ENCODE assay signal across 8 mouse cellular contexts in the genomic region with DNA sequence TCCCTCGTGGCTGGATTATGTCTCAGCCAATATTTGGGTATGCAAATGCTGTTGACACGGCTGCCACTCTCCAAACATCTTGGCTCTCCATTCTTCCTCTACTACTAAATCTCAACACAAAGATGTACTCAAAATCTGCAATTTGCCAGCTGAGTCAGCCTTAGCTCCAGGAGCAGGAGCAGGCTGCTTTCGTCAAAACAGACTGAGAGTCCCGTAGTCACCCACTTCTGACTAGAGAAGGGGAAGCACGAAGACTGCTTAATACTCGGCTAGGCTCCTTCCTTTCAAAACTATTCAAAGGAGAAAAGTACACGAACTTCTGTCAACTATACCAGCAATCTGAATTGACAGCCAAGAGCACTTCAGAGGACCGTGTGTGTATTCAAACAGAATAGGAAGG. TPM values are rescaled to one million over a fixed set of nuclear protein-coding genes. Genes with fewer than 3 reads are reported as not detected.
DNase-seq lines count a peak whose midpoint lies in the region; ATAC-seq lines count a peak whose summit lies in the region.

No protein-coding gene starts in this region.

- H3K9ac ChIP-seq in forebrain, embryonic 13.5 days, result peak overlapping the region; percentile 94
- peak overlapping the region; percentile 91; the same call in 1 of the 2 replicates for H3K9ac ChIP-seq in liver, embryonic 13.5 days

- peaks cover 48% of the 10 kb centered on the region for H3K4me1 ChIP-seq in forebrain, embryonic 13.5 days
- H3K4me1 ChIP-seq in liver, embryonic 13.5 days (replicated peaks), result peaks cover 68% of the 10 kb centered on the region

- peak; percentile 65 to 79 for DNase-seq in lung, adult 18-20 months
- DNase-seq in lung, postnatal 14 days, result no peak
- DNase-seq in liver, embryonic 13.5 days, result no peak
- peak; percentile 47 for DNase-seq in splenic B cell, adult 2 months (ENCODE audit: low read depth, low spot score)
- DNase-seq in urinary bladder, postnatal 36 days (ENCODE audit: low spot score in 2 of 2), result no peak
- no peak for DNase-seq in layer of hippocampus, postnatal 36 days

- peak overlapping the region; percentile 81 for H3K4me2 ChIP-seq in forebrain, embryonic 13.5 days
- peak overlapping the region; percentile 99 for H3K4me2 ChIP-seq in liver, embryonic 13.5 days

- H3K27me3 ChIP-seq in forebrain, embryonic 13.5 days, result no peaks in the 10 kb centered on the region
- H3K27me3 ChIP-seq in liver, embryonic 13.5 days, result peaks cover 18% of the 10 kb centered on the region
- no peaks in the 10 kb centered on the region for H3K27me3 ChIP-seq in splenic B cell, adult 2 months (ENCODE audit: control insufficient read depth, insufficient read depth, low read length, poor library complexity, severe bottlenecking)

- no peaks in the 10 kb centered on the region for H3K36me3 ChIP-seq in forebrain, embryonic 13.5 days (ENCODE audit: poor library complexity, severe bottlenecking)
- no peaks in the 10 kb centered on the region for H3K36me3 ChIP-seq in liver, embryonic 13.5 days
- H3K36me3 ChIP-seq in splenic B cell, adult 2 months (ENCODE audit: control insufficient read depth, insufficient read depth, low read length, poor library complexity, severe bottlenecking), result no peaks in the 10 kb centered on the region

- whole genome bisulfite sequencing in forebrain, embryonic 13.5 days, result 12% methylated on average over 8 of the region's 8 CpGs
- 29% methylated on average over 8 of the region's 8 CpGs for WGBS in liver, embryonic 13.5 days (ENCODE audit: insufficient replicate concordance)

- ATAC-seq in forebrain, embryonic 13.5 days, result peak; percentile 9; the same call in 1 of the 2 replicates
- no peak for ATAC-seq in liver, embryonic 13.5 days (ENCODE audit: low read depth)
- ATAC-seq in activated CD4-positive, CD25-positive, alpha-beta regulatory T cell, adult 4 months, result no peak

- peak overlapping the region; percentile 27; the same call in 1 of the 2 replicates for H3K27ac ChIP-seq in forebrain, embryonic 13.5 days
- no peak overlapping the region for H3K27ac ChIP-seq in liver, embryonic 13.5 days

- peak overlapping the region; percentile 92 for H3K4me3 ChIP-seq in forebrain, embryonic 13.5 days
- H3K4me3 ChIP-seq in liver, embryonic 13.5 days (replicated peaks), result peak overlapping the region; percentile 92

- no peaks in the 10 kb centered on the region for H3K9me3 ChIP-seq in forebrain, embryonic 13.5 days (replicated peaks)
- no peaks in the 10 kb centered on the region for H3K9me3 ChIP-seq in liver, embryonic 13.5 days (replicated peaks)

RNA-seq across cellular contexts. Expression of a gene that starts 2.1 kb away (rescaled TPM):
- 28.4 and 30.5 TPM in 2 replicates for polyA plus RNA-seq in forebrain, embryonic 13.5 days (2015; fragmentation: Nextera tagmentation; extraction: Ambion mirVana)
- 12.0 and 12.3 TPM in 2 replicates for polyA plus RNA-seq in liver, embryonic 13.5 days (2015; fragmentation: Nextera tagmentation; extraction: Ambion mirVana)
- polyA plus RNA-seq in activated CD4-positive, CD25-positive, alpha-beta regulatory T cell, adult 4 months (2017; shearing (Covaris generic)), result 10 to 100 TPM; 11.5 to 11.9 TPM
- 10 to 100 TPM; 26.6 to 32.4 TPM for total RNA-seq in layer of hippocampus, postnatal 36 days (2021)

RNA-seq across cellular contexts. Expression of a gene that starts 42.6 kb away (rescaled TPM):
- polyA plus RNA-seq in forebrain, embryonic 13.5 days (2015; fragmentation: Nextera tagmentation; extraction: Ambion mirVana), result 16.7 and 18.9 TPM in 2 replicates
- 16.9 and 19.8 TPM in 2 replicates for polyA plus RNA-seq in liver, embryonic 13.5 days (2015; fragmentation: Nextera tagmentation; extraction: Ambion mirVana)
- under 1 TPM in 1 of 2 experiments, not detected in 1; 0.41 TPM for polyA plus RNA-seq in activated CD4-positive, CD25-positive, alpha-beta regulatory T cell, adult 4 months (2017; shearing (Covaris generic))
- total RNA-seq in layer of hippocampus, postnatal 36 days (2021), result 10 to 100 TPM; 19.6 to 19.9 TPM

RNA-seq across cellular contexts. Expression of a gene that starts 57.4 kb away (rescaled TPM):
- 55.0 and 60.6 TPM in 2 replicates for polyA plus RNA-seq in forebrain, embryonic 13.5 days (2015; fragmentation: Nextera tagmentation; extraction: Ambion mirVana)
- 32.3 and 34.4 TPM in 2 replicates for polyA plus RNA-seq in liver, embryonic 13.5 days (2015; fragmentation: Nextera tagmentation; extraction: Ambion mirVana)
- 10 to 100 TPM; 52.5 to 58.8 TPM for polyA plus RNA-seq in activated CD4-positive, CD25-positive, alpha-beta regulatory T cell, adult 4 months (2017; shearing (Covaris generic))
- total RNA-seq in layer of hippocampus, postnatal 36 days (2021), result 10 to 100 TPM; 36.6 to 41.2 TPM

Comparison
In these comparisons a context has a peak if more than half of its experiments do, and no peak if none do; other contexts are left out.
1. DNase-seq: peak in lung, adult 18-20 months (2 of 2) and splenic B cell, adult 2 months (single experiment); none in lung, postnatal 14 days (single experiment), liver, embryonic 13.5 days (single experiment), urinary bladder, postnatal 36 days (0 of 2) and layer of hippocampus, postnatal 36 days (0 of 2).
2. RNA of a gene that starts 42.6 kb away (polyA plus RNA-seq): 16.9 to 19.8 TPM in liver, embryonic 13.5 days and 16.7 to 18.9 TPM in forebrain, embryonic 13.5 days; 0.41 TPM in activated CD4-positive, CD25-positive, alpha-beta regulatory T cell, adult 4 months; every median in the first group is over 10 times any median in the second.